Mouse (Mus musculus) ES-Bruce4 (cell line): ENCODE results near the gene Appbp2. TPM values are rescaled to one million over a fixed set of nuclear protein-coding genes. Genes with fewer than 3 reads are reported as not detected.
A peak's percentile ranks its signal among the peaks of the same experiment; 100 is the strongest.

Experiments used
- H3K27ac ChIP-seq: 2 replicates; pipeline ENCODE4 v1.5.1; 2012; ENCODE audit warnings: low read length, inconsistent platforms; ENCODE audit not compliant: insufficient read depth
- H3K27me3 ChIP-seq: 2 replicates; pipeline ENCODE4 v1.6.1; 2012; ENCODE audit warnings: mild to moderate bottlenecking, low read length, inconsistent platforms; ENCODE audit not compliant: control insufficient read depth, poor library complexity, insufficient read depth, severe bottlenecking
- H3K36me3 ChIP-seq: 2 replicates; pipeline ENCODE4 v1.6.1; 2012; ENCODE audit warnings: inconsistent platforms, mild to moderate bottlenecking, low read length, moderate library complexity; ENCODE audit not compliant: control insufficient read depth, poor library complexity, insufficient read depth, severe bottlenecking
- H3K4me1 ChIP-seq: one replicate; pipeline ENCODE4 v1.8.1; 2011; ENCODE audit warnings: low read length; ENCODE audit not compliant: control insufficient read depth, insufficient read depth
- H3K4me3 ChIP-seq: 2 replicates; pipeline ENCODE4 v1.5.1; 2011; ENCODE audit warnings: low read depth, mild to moderate bottlenecking, low read length
- H3K9ac ChIP-seq: 2 replicates; pipeline ENCODE4 v1.6.1; 2012; ENCODE audit warnings: low read depth, mild to moderate bottlenecking, inconsistent platforms; ENCODE audit not compliant: poor library complexity, severe bottlenecking
- H3K9me3 ChIP-seq: replicated peaks from 2 replicates; pipeline ENCODE4 v1.6.1; 2012; ENCODE audit warnings: mild to moderate bottlenecking, low read length, inconsistent platforms; ENCODE audit not compliant: control insufficient read depth, poor library complexity, insufficient read depth, severe bottlenecking
- CTCF ChIP-seq: IDR thresholded peaks from one replicate; pipeline ENCODE4 v1.8.1; 2011; ENCODE audit warnings: low read depth, low read length
- EP300 ChIP-seq: IDR thresholded peaks from 2 replicates; pipeline ENCODE4 v1.6.1; 2011; ENCODE audit warnings: low read depth, low read length; ENCODE audit not compliant: insufficient read depth
- POLR2A ChIP-seq: IDR thresholded peaks from one replicate; pipeline ENCODE4 v1.8.1; 2011; ENCODE audit warnings: low read length; ENCODE audit not compliant: insufficient read depth
- polyA plus RNA-seq: library from polyadenylated mRNA; stranded (reverse); fragments of >200 nt; gene quantifications from 2 replicates; pipeline ENCODE4 v1.2.4, GENCODE M21; 2011; ENCODE audit warnings: low read depth; ENCODE audit not compliant: missing spikeins, insufficient read depth, insufficient read length

Gene Appbp2
- polyA plus RNA-seq, 1 experiment: 57.9 TPM

GRCm38 (mm10) chr11:85219014-85219413, 15.9 kb downstream of the Appbp2 start:
- TF ChIP-seq POLR2A: no peak
- TF ChIP-seq CTCF: no peak
- TF ChIP-seq EP300: no peak
- H3K36me3 ChIP-seq: peaks cover 21% of the 10 kb centered on the region
- no peak overlapping the region for H3K9ac ChIP-seq
- peaks cover 3% of the 10 kb centered on the region for H3K4me1 ChIP-seq
- no peak overlapping the region for H3K27ac ChIP-seq
- no peaks in the 10 kb centered on the region for H3K9me3 ChIP-seq
- no peak overlapping the region for H3K4me3 ChIP-seq
- no peaks in the 10 kb centered on the region for H3K27me3 ChIP-seq

GRCm38 (mm10) chr11:85214679-85215078, 20.3 kb downstream of the Appbp2 start:
- Histone ChIP-seq H3K4me1 (no peaks in the 10 kb centered on the region), H3K27me3 (no peaks in the 10 kb centered on the region), H3K36me3 (peaks cover 60% of the 10 kb centered on the region), H3K4me3 (no peak overlapping the region), H3K27ac (peak overlapping the region; percentile 27; the same call in 1 of the 2 replicates), H3K9me3 (no peaks in the 10 kb centered on the region), H3K9ac (no peak overlapping the region)
- TF ChIP-seq EP300 (no peak), POLR2A (no peak), CTCF (no peak)

GRCm38 (mm10) chr11:85213215-85213614, 21.7 kb downstream of the Appbp2 start:
- TF ChIP-seq CTCF (no peak), POLR2A (no peak), EP300 (no peak)
- peaks cover 71% of the 10 kb centered on the region for H3K36me3 ChIP-seq
- no peak overlapping the region for H3K27ac ChIP-seq
- no peak overlapping the region for H3K4me3 ChIP-seq
- no peaks in the 10 kb centered on the region for H3K27me3 ChIP-seq
- H3K9me3 ChIP-seq: no peaks in the 10 kb centered on the region
- no peak overlapping the region for H3K9ac ChIP-seq
- no peaks in the 10 kb centered on the region for H3K4me1 ChIP-seq

GRCm38 (mm10) chr11:85211151-85211550, 23.8 kb downstream of the Appbp2 start:
- TF ChIP-seq EP300 (no peak), CTCF (no peak), POLR2A (no peak)
- Histone ChIP-seq H3K4me3 (no peak overlapping the region), H3K9ac (no peak overlapping the region), H3K36me3 (peaks cover 76% of the 10 kb centered on the region), H3K27ac (no peak overlapping the region), H3K27me3 (no peaks in the 10 kb centered on the region), H3K4me1 (no peaks in the 10 kb centered on the region), H3K9me3 (no peaks in the 10 kb centered on the region)

- peaks cover 62% of the 10 kb centered on the region for H3K36me3 ChIP-seq
- TF ChIP-seq CTCF (no peak), POLR2A (no peak), EP300 (no peak)
Observed at GRCm38 (mm10) chr11:85206231-85206630, 28.7 kb downstream of the Appbp2 start.

GRCm38 (mm10) chr11:85198906-85199305, 36.0 kb downstream of the Appbp2 start:
- no peaks in the 10 kb centered on the region for H3K9me3 ChIP-seq
- no peaks in the 10 kb centered on the region for H3K27me3 ChIP-seq
- peaks cover 76% of the 10 kb centered on the region for H3K36me3 ChIP-seq
- no peak overlapping the region for H3K4me3 ChIP-seq
- H3K4me1 ChIP-seq: no peaks in the 10 kb centered on the region
- TF ChIP-seq EP300: no peak
- TF ChIP-seq CTCF: no peak
- no peak for TF ChIP-seq POLR2A
- no peak overlapping the region for H3K27ac ChIP-seq
- no peak overlapping the region for H3K9ac ChIP-seq

More at GRCm38 (mm10) chr11:85206231-85206630, 28.7 kb downstream of the Appbp2 start:
- Histone ChIP-seq H3K27me3 (no peaks in the 10 kb centered on the region), H3K4me1 (no peaks in the 10 kb centered on the region), H3K4me3 (no peak overlapping the region), H3K9ac (no peak overlapping the region), H3K9me3 (no peaks in the 10 kb centered on the region), H3K27ac (no peak overlapping the region)
